Comparison of ENCODE assay signal across 11 mouse cellular contexts in the genomic region with DNA sequence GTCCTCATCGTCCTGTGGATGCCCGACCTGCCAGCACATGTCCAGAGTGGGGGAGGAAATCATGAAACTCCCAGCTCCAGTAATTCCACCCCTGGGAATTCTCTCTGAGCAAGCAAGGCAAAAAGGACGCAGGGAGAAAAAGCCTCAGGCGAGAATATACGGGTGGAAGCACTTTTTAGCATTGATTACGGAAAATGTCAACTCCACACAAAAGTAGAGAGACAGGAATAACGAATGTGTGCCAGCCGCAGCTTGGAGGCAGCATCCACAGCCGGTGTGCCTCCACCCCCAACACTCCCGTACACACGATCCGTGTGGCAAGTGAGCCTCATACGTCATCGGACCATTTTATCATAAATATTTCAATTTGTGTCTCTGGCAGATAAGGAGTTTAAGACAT.
DNase-seq lines count a peak whose midpoint lies in the region; ATAC-seq and TF ChIP-seq lines count a peak whose summit lies in the region.
"Had no signal": no experiment of that assay in that cellular context is flagged by ENCODE, and none has a peak within 500 bp of the region (broad histone marks: within the 10 kb centered on the region; RNA-seq: fewer than 3 reads in every experiment).

No protein-coding gene starts in this region.

- peaks cover 12% of the 10 kb centered on the region; the same call in 1 of the 2 replicates for H3K27me3 ChIP-seq in neural tube, embryonic 13.5 days
- H3K27me3 ChIP-seq in stomach, postnatal 0 days (ENCODE audit: control insufficient read depth, insufficient read depth, low read length), result no peaks in the 10 kb centered on the region

- no peaks in the 10 kb centered on the region for H3K9me3 ChIP-seq in neural tube, embryonic 13.5 days
- no peaks in the 10 kb centered on the region for H3K9me3 ChIP-seq in stomach, postnatal 0 days (ENCODE audit: control insufficient read depth, low read length)
- H3K9me3 ChIP-seq: embryonic facial prominence, embryonic 12.5 days; heart, embryonic 15.5 days had no signal

- DNase-seq in gastrocnemius, adult 2 months, result peak; percentile 52
- no peak for DNase-seq in gastrocnemius, adult 8-10 months (ENCODE audit: low spot score in 2 of 2)
- no peak for DNase-seq in neural tube, embryonic 10.5 days (ENCODE audit: extremely low spot score, low spot score)
- DNase-seq in left cerebral cortex, postnatal 14 days (ENCODE audit: low spot score in 2 of 2), result peak; percentile 57 to 79
- no peak for DNase-seq in kidney, adult 11 months
- no peak for DNase-seq in stomach, postnatal 0 days (ENCODE audit: low spot score)
- no peak for DNase-seq in ovary, postnatal 14 days (ENCODE audit: low spot score)
- DNase-seq: thymus, postnatal 25 days had no signal

- no peak overlapping the region for H3K9ac ChIP-seq in neural tube, embryonic 13.5 days
- H3K9ac ChIP-seq in stomach, postnatal 0 days (ENCODE audit: low read length), result no peak overlapping the region
- H3K9ac ChIP-seq: embryonic facial prominence, embryonic 12.5 days; heart, embryonic 15.5 days had no signal

- no peaks in the 10 kb centered on the region for H3K36me3 ChIP-seq in neural tube, embryonic 13.5 days
- H3K36me3 ChIP-seq in stomach, postnatal 0 days (ENCODE audit: control insufficient read depth, insufficient read depth, low read length), result no peaks in the 10 kb centered on the region
- H3K36me3 ChIP-seq: embryonic facial prominence, embryonic 12.5 days; heart, embryonic 15.5 days had no signal

- intact Hi-C loops in gastrocnemius, adult 2 months (cut with DNase I), result loop anchor here (2.0 to 5.0 kb wide), 3 partner anchors 88 to 302 kb away; no protein-coding TSS in a partner anchor
- intact Hi-C loops in left cerebral cortex, postnatal 14 days (cut with DNase I), result loop anchor here (5.0 kb wide), 1 partner anchor 192 kb away; no protein-coding TSS in a partner anchor

- no peak overlapping the region; the same call in 1 of the 2 replicates for H3K4me2 ChIP-seq in neural tube, embryonic 13.5 days
- no peak overlapping the region for H3K4me2 ChIP-seq in stomach, postnatal 0 days (replicated peaks; ENCODE audit: low read depth)
- H3K4me2 ChIP-seq: embryonic facial prominence, embryonic 12.5 days had no signal

- no peak for ATAC-seq in neural tube, embryonic 13.5 days (ENCODE audit: low read depth)
- ATAC-seq in stomach, postnatal 0 days (ENCODE audit: low FRiP score, low TSS enrichment), result no peak

- H3K4me1 ChIP-seq in neural tube, embryonic 13.5 days (replicated peaks), result peaks cover 73% of the 10 kb centered on the region
- no peaks in the 10 kb centered on the region for H3K4me1 ChIP-seq in stomach, postnatal 0 days (replicated peaks; ENCODE audit: control insufficient read depth, insufficient read depth)

- TF ChIP-seq EP300 in stomach, postnatal 0 days (optimal IDR thresholded peaks at IDR 0.05), result no peak

- peak overlapping the region; percentile 64 for H3K4me3 ChIP-seq in gastrocnemius, adult 2 months
- H3K4me3 ChIP-seq in neural tube, embryonic 13.5 days, result no peak overlapping the region
- H3K4me3 ChIP-seq in stomach, postnatal 0 days (ENCODE audit: low read depth, low read length), result no peak overlapping the region
- H3K4me3 ChIP-seq: embryonic facial prominence, embryonic 12.5 days; heart, embryonic 15.5 days had no signal

- no peak for TF ChIP-seq CTCF in gastrocnemius, adult 2 months (IDR thresholded peaks at IDR 0.05)
- TF ChIP-seq CTCF in stomach, postnatal 0 days (IDR thresholded peaks at IDR 0.05; ENCODE audit: low read depth), result no peak

- 22% methylated on average over 14 of the region's 14 CpGs for WGBS in neural tube, embryonic 13.5 days
- 26% methylated on average over 14 of the region's 14 CpGs for WGBS in stomach, postnatal 0 days

- H3K27ac ChIP-seq in gastrocnemius, adult 2 months, result peak overlapping the region; percentile 87
- peak overlapping the region; percentile 42; the same call in 1 of the 2 replicates for H3K27ac ChIP-seq in neural tube, embryonic 13.5 days (replicated peaks)
- no peak overlapping the region for H3K27ac ChIP-seq in stomach, postnatal 0 days (replicated peaks)
- H3K27ac ChIP-seq: embryonic facial prominence, embryonic 12.5 days had no signal

Comparison
In these comparisons a context has a peak if more than half of its experiments do, and no peak if none do; other contexts are left out.
1. DNase-seq: peak in gastrocnemius, adult 2 months (single experiment) and left cerebral cortex, postnatal 14 days (2 of 2); none in gastrocnemius, adult 8-10 months (0 of 2), neural tube, embryonic 10.5 days (single experiment), kidney, adult 11 months (single experiment), stomach, postnatal 0 days (single experiment) and ovary, postnatal 14 days (single experiment).